Mouse (Mus musculus): ENCODE results near the gene Arl9. TPM values are rescaled to one million over a fixed set of nuclear protein-coding genes. Genes with fewer than 3 reads are reported as not detected.
"Not testable (repeated sequence)": the region's sequence is repeated elsewhere in the genome, so short reads cannot be mapped to it uniquely, and the experiment has no call there.

Arl9 gene
- total and polyA plus RNA-seq, 3 experiments, result 1.6 to 1.7 TPM; not detected in 1

DNA sequence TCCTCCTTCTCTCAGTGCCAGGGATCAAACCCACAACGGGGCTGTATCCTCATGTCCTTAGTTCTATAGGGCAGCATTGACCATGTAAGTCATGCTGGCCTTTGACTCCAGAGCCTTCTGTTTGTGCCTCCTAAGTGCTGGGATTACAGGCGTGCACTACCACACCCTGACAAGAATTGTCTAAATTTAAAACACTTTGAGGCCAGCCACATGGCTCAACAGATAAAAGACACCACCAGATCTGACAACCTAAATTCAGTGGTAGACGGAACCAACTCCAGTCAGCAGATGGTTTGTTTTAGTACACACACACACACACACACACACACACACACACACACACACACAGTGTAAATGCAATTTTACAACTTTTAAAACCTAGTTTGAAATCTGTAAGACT, 24.2 kb downstream of the Arl9 start:
- H3K4me1 ChIP-seq (ENCODE audit: control insufficient read depth in 1 of 2, insufficient read depth in 2 of 2, low read length in 2 of 2), result peaks cover 3 to 6% of the 10 kb centered on the region in 2 experiments; a peak in 2 of 4 replicates
- H3K9ac ChIP-seq (ENCODE audit: control insufficient read depth, low read depth, low read length, poor library complexity, severe bottlenecking), result no peak overlapping the region
- TF ChIP-seq TCF12 (IDR thresholded peaks at IDR 0.05; ENCODE audit: low read depth, low read length) (peak; percentile 44; the same call in 1 of the 2 replicates), EP300 (IDR thresholded peaks at IDR 0.05; ENCODE audit: low read depth in 1 of 2, low read length in 2 of 2) (peak; percentile 44 to 49; a peak in 3 of 4 replicates), MAFK (IDR thresholded peaks at IDR 0.05; ENCODE audit: borderline replicate concordance, low read depth, low read length) (no peak), ETS1 (IDR thresholded peaks at IDR 0.05; ENCODE audit: low read depth, low read length) (peak; percentile 52), GABPA (IDR thresholded peaks at IDR 0.05; ENCODE audit: low read depth, low read length) (no peak), BHLHE40 (IDR thresholded peaks at IDR 0.05; ENCODE audit: borderline replicate concordance, low read depth, low read length) (no peak), SIN3A (IDR thresholded peaks at IDR 0.05; ENCODE audit: low read length) (peak; percentile 40; the same call in 1 of the 2 replicates), USF1 (IDR thresholded peaks at IDR 0.05; ENCODE audit: low read depth, low read length) (0 out of 2 replicates have a peak, but pooled peaks have one; percentile 14), MAX (IDR thresholded peaks at IDR 0.05; ENCODE audit: low read length) (peak; percentile 63; the same call in 1 of the 2 replicates), MXI1 (IDR thresholded peaks at IDR 0.05; ENCODE audit: low read depth, low read length) (peak; percentile 56; the same call in 1 of the 2 replicates), MEF2A (IDR thresholded peaks at IDR 0.05; ENCODE audit: extremely low read depth, insufficient replicate concordance, low read depth, low read length, poor library complexity, severe bottlenecking) (peak; percentile 30; the same call in 1 of the 2 replicates), NRF1 (IDR thresholded peaks at IDR 0.05; ENCODE audit: insufficient read depth, low read depth, low read length, poor library complexity, severe bottlenecking) (no peak), SMC3 (IDR thresholded peaks at IDR 0.05; ENCODE audit: low read depth, low read length) (no peak), MYB (IDR thresholded peaks at IDR 0.05; ENCODE audit: low read depth, low read length) (no peak)
- no peaks in the 10 kb centered on the region for H3K27me3 ChIP-seq (ENCODE audit: control insufficient read depth in 1 of 2, insufficient read depth in 2 of 2, low read length in 2 of 2)
- H3K4me3 ChIP-seq (ENCODE audit: control insufficient read depth in 1 of 2, insufficient read depth in 1 of 2, low read depth in 2 of 2, low read length in 2 of 2), result no peak overlapping the region
- DNase-seq (ENCODE audit: low read depth, low spot score), result peak; percentile 64
- no peaks in the 10 kb centered on the region for H3K79me2 ChIP-seq (ENCODE audit: control insufficient read depth, insufficient read depth, low read length, poor library complexity)
- no peaks in the 10 kb centered on the region for H3K9me3 ChIP-seq (replicated peaks; ENCODE audit: insufficient read depth, low read length)
- H3K36me3 ChIP-seq (ENCODE audit: control insufficient read depth in 1 of 2, insufficient read depth in 2 of 2, low read length in 2 of 2), result no peaks in the 10 kb centered on the region
- no peak overlapping the region for H3K27ac ChIP-seq (ENCODE audit: control insufficient read depth, low read depth, low read length)

DNA sequence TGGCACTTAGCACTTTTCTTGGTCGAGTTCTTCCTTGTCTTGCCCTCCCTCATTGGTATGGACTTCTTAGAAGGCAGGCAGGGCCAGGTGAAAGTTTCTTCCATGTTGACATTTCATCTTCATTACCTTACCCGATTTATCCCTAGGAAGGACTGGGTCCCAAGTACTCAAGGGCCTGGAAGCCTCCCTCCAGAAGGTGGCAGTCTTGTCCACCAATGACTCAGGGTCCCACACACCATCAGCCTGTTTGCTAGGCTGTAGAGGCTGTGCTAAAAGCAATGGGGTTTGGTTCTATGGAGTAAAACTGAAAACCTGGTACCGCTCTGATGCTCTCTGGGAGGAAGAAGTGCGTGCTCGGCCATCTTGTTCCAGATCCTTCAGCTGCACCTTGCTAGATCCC, 25.9 kb downstream of the Arl9 start:
- TF ChIP-seq CTCF (IDR thresholded peaks at IDR 0.05 in 2 of 3, conservative IDR thresholded peaks at IDR 0.05 in 1 of 3; ENCODE audit: control insufficient read depth in 1 of 3, insufficient read depth in 1 of 3, low read depth in 2 of 3, low read length in 3 of 3, poor library complexity in 1 of 3, severe bottlenecking in 1 of 3) (peak; percentile 46 to 90 (median 85)), JUND (IDR thresholded peaks at IDR 0.05; ENCODE audit: low read depth, low read length) (no peak), CHD1 (IDR thresholded peaks at IDR 0.05; ENCODE audit: low read depth, low read length) (no peak), NRF1 (IDR thresholded peaks at IDR 0.05; ENCODE audit: insufficient read depth, low read depth, low read length, poor library complexity, severe bottlenecking) (no peak), RAD21 (IDR thresholded peaks at IDR 0.05; ENCODE audit: low read depth, low read length) (peak; percentile 86), ZC3H11A (IDR thresholded peaks at IDR 0.05; ENCODE audit: low read depth, low read length) (peak; percentile 74), MYB (IDR thresholded peaks at IDR 0.05; ENCODE audit: low read depth, low read length) (no peak), EP300 (IDR thresholded peaks at IDR 0.05; ENCODE audit: low read depth in 1 of 2, low read length in 2 of 2) (no peak), SMC3 (IDR thresholded peaks at IDR 0.05; ENCODE audit: low read depth, low read length) (peak; percentile 87)
- no peak overlapping the region for H3K27ac ChIP-seq (ENCODE audit: control insufficient read depth, low read depth, low read length)
- H3K9me3 ChIP-seq (replicated peaks; ENCODE audit: insufficient read depth, low read length), result no peaks in the 10 kb centered on the region
- peak; percentile 75 for DNase-seq (ENCODE audit: low read depth, low spot score)
- no peak overlapping the region for H3K9ac ChIP-seq (ENCODE audit: control insufficient read depth, low read depth, low read length, poor library complexity, severe bottlenecking)
- no peak overlapping the region for H3K4me3 ChIP-seq (ENCODE audit: control insufficient read depth in 1 of 2, insufficient read depth in 1 of 2, low read depth in 2 of 2, low read length in 2 of 2)
- no peaks in the 10 kb centered on the region for H3K79me2 ChIP-seq (ENCODE audit: control insufficient read depth, insufficient read depth, low read length, poor library complexity)
- no peaks in the 10 kb centered on the region; a peak in 1 of 4 replicates for H3K27me3 ChIP-seq (ENCODE audit: control insufficient read depth in 1 of 2, insufficient read depth in 2 of 2, low read length in 2 of 2)
- peaks cover 3 to 6% of the 10 kb centered on the region in 2 experiments; a peak in 2 of 4 replicates for H3K4me1 ChIP-seq (ENCODE audit: control insufficient read depth in 1 of 2, insufficient read depth in 2 of 2, low read length in 2 of 2)
- no peaks in the 10 kb centered on the region for H3K36me3 ChIP-seq (ENCODE audit: control insufficient read depth in 1 of 2, insufficient read depth in 2 of 2, low read length in 2 of 2)

DNA sequence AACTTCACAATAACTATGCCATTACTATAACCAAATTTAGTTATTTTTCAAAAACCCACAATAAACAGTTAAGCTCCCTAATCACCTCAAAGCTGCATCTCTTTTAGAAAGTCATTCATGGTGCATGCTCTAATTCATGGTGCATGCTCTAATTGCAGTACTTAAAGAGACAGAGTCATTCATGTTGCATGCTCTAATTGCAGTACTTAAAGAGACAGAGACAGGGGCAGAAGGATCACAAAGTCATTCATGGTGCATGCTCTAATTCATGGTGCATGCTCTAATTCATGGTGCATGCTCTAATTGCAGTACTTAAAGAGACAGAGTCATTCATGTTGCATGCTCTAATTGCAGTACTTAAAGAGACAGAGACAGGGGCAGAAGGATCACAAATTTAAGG, 31.2 kb downstream of the Arl9 start:
- not testable (repeated sequence) for H3K79me2 ChIP-seq (ENCODE audit: control insufficient read depth, insufficient read depth, low read length, poor library complexity); H3K9me3 ChIP-seq (replicated peaks; ENCODE audit: insufficient read depth, low read length); H3K4me1 ChIP-seq (ENCODE audit: control insufficient read depth in 1 of 2, insufficient read depth in 2 of 2, low read length in 2 of 2); H3K27ac ChIP-seq (ENCODE audit: control insufficient read depth, low read depth, low read length); DNase-seq (ENCODE audit: low read depth, low spot score); H3K4me3 ChIP-seq (ENCODE audit: control insufficient read depth in 1 of 2, insufficient read depth in 1 of 2, low read depth in 2 of 2, low read length in 2 of 2); H3K9ac ChIP-seq (ENCODE audit: control insufficient read depth, low read depth, low read length, poor library complexity, severe bottlenecking); H3K27me3 ChIP-seq (ENCODE audit: control insufficient read depth in 1 of 2, insufficient read depth in 2 of 2, low read length in 2 of 2); H3K36me3 ChIP-seq (ENCODE audit: control insufficient read depth in 1 of 2, insufficient read depth in 2 of 2, low read length in 2 of 2)
